Mouse (Mus musculus) retina, embryonic 14.5 days (tissue): ENCODE measurements around the gene Ppp6r3.
A peak's percentile ranks its signal among the peaks of the same experiment; 100 is the strongest.

ENCODE experiments used
- DNase-seq: peaks from one replicate; pipeline ENCODE4 v3.0.0-alpha.2; 2015; ENCODE audit warnings: low spot score

The Ppp6r3 gene

GRCm38 (mm10) chr19:3519471-3520169 lies 55.9 kb downstream of the Ppp6r3 start:
- DNase-seq, result no peak

- no peak for DNase-seq
Measured at GRCm38 (mm10) chr19:3497216-3497615, 78.3 kb downstream of the Ppp6r3 start.

GRCm38 (mm10) chr19:3489826-3490225 lies 85.7 kb downstream of the Ppp6r3 start:
- DNase-seq, result no peak

GRCm38 (mm10) chr19:3482831-3483230 lies 92.7 kb downstream of the Ppp6r3 start:
- DNase-seq, result no peak

- no peak for DNase-seq
Measured at GRCm38 (mm10) chr19:3480101-3480500, 95.4 kb downstream of the Ppp6r3 start.

GRCm38 (mm10) chr19:3476996-3477395 lies 98.6 kb downstream of the Ppp6r3 start:
- no peak for DNase-seq

- no peak for DNase-seq
Measured at GRCm38 (mm10) chr19:3471218-3471617, 104.3 kb downstream of the Ppp6r3 start.

- DNase-seq, result no peak
Measured at GRCm38 (mm10) chr19:3467574-3467973, 108.0 kb downstream of the Ppp6r3 start.

GRCm38 (mm10) chr19:3459986-3460385 lies 115.6 kb downstream of the Ppp6r3 start:
- DNase-seq, result no peak

- no peak for DNase-seq
Measured at GRCm38 (mm10) chr19:3458331-3459099, 117.0 kb downstream of the Ppp6r3 start.

- no peak for DNase-seq
Measured at GRCm38 (mm10) chr19:3457700-3458099, 117.8 kb downstream of the Ppp6r3 start.

- DNase-seq, result peak; percentile 41
Measured at GRCm38 (mm10) chr19:3451649-3452048, 123.9 kb downstream of the Ppp6r3 start.

- DNase-seq, result peak; percentile 95
Measured at GRCm38 (mm10) chr19:3451170-3451569, 124.4 kb downstream of the Ppp6r3 start.

- DNase-seq, result no peak
Measured at GRCm38 (mm10) chr19:3450714-3451113, 124.8 kb downstream of the Ppp6r3 start.

GRCm38 (mm10) chr19:3449248-3449647 lies 126.3 kb downstream of the Ppp6r3 start:
- no peak for DNase-seq

GRCm38 (mm10) chr19:3447348-3447747 lies 128.2 kb downstream of the Ppp6r3 start:
- DNase-seq, result no peak

GRCm38 (mm10) chr19:3441092-3441491 lies 134.5 kb downstream of the Ppp6r3 start:
- DNase-seq, result peak; percentile 78

- peak; percentile 50 for DNase-seq
Measured at GRCm38 (mm10) chr19:3440667-3441066, 134.9 kb downstream of the Ppp6r3 start.

GRCm38 (mm10) chr19:3437980-3438379 lies 137.6 kb downstream of the Ppp6r3 start:
- DNase-seq, result no peak

- DNase-seq, result no peak
Measured at GRCm38 (mm10) chr19:3436840-3437239, 138.7 kb downstream of the Ppp6r3 start.

GRCm38 (mm10) chr19:3435824-3436223 lies 139.7 kb downstream of the Ppp6r3 start:
- DNase-seq, result no peak

GRCm38 (mm10) chr19:3434641-3435040 lies 140.9 kb downstream of the Ppp6r3 start:
- DNase-seq, result no peak

GRCm38 (mm10) chr19:3434124-3434523 lies 141.4 kb downstream of the Ppp6r3 start:
- DNase-seq, result no peak
